Mouse (Mus musculus) left cerebral cortex, postnatal 25 days (tissue): ENCODE measurements at regions not wholly inside any gene's neighbourhood (a gene's known extent, or its start where the extent isn't known, plus 50 kb on each side); places are given as distances from the start of the nearest gene placed in this dataset.
A peak's percentile ranks its signal among the peaks of the same experiment; 100 is the strongest.

Experiments used
- DNase-seq, 2 experiments: peaks; one replicate each; pipeline ENCODE4 v3.0.0; 2022; ENCODE audit warnings: low spot score in 2 of 2, mixed read lengths in 1 of 2
- intact Hi-C: fragments of 180-260 bp; cut with DNase I; formaldehyde crosslinking; loops from one replicate; pipeline ENCODE4 v1.15.1; 2025

GRCm38 (mm10) chr12:7636417-7637175 lies 340.9 kb upstream of the Apob start:
- no peak for DNase-seq
- intact Hi-C loops = no loop called here

- intact Hi-C loops = no loop called here
- DNase-seq = no peak
Measured at GRCm38 (mm10) chr12:7637629-7638028, 339.8 kb upstream of the Apob start.

GRCm38 (mm10) chr12:7650851-7651250 lies 326.6 kb upstream of the Apob start:
- peak in 1 of 2 experiments; percentile 31 for DNase-seq
- intact Hi-C loops = no loop called here

- intact Hi-C loops = loop anchor here (5.0 kb wide), 1 partner anchor 115 kb away; no protein-coding TSS in a partner anchor
- peak in 1 of 2 experiments; percentile 7 for DNase-seq
Measured at GRCm38 (mm10) chr12:7662027-7662426, 315.4 kb upstream of the Apob start.

- DNase-seq = no peak
- intact Hi-C loops = no loop called here
Measured at GRCm38 (mm10) chr12:7670114-7670513, 307.3 kb upstream of the Apob start.

- DNase-seq = no peak
- intact Hi-C loops = no loop called here
Measured at GRCm38 (mm10) chr12:7670561-7670960, 306.9 kb upstream of the Apob start.

- intact Hi-C loops = no loop called here
- no peak for DNase-seq
Measured at GRCm38 (mm10) chr12:7691996-7692395, 285.5 kb upstream of the Apob start.

- DNase-seq = no peak
- intact Hi-C loops = no loop called here
Measured at GRCm38 (mm10) chr12:7698324-7698944, 279.0 kb upstream of the Apob start.

GRCm38 (mm10) chr12:7709102-7709501 lies 268.3 kb upstream of the Apob start:
- intact Hi-C loops = no loop called here
- no peak for DNase-seq

- no peak for DNase-seq
- intact Hi-C loops = no loop called here
Measured at GRCm38 (mm10) chr12:7709872-7710271, 267.6 kb upstream of the Apob start.

GRCm38 (mm10) chr12:7715091-7715490 lies 262.4 kb upstream of the Apob start:
- intact Hi-C loops = no loop called here
- peak in 1 of 2 experiments; percentile 21 for DNase-seq

- DNase-seq = peak in 1 of 2 experiments; percentile 27
- intact Hi-C loops = no loop called here
Measured at GRCm38 (mm10) chr12:7718556-7718955, 258.9 kb upstream of the Apob start.

- intact Hi-C loops = no loop called here
- no peak for DNase-seq
Measured at GRCm38 (mm10) chr12:7719080-7719479, 258.4 kb upstream of the Apob start.

- intact Hi-C loops = no loop called here
- DNase-seq = no peak
Measured at GRCm38 (mm10) chr12:7724992-7725391, 252.5 kb upstream of the Apob start.

GRCm38 (mm10) chr12:7738020-7738419 lies 239.4 kb upstream of the Apob start:
- DNase-seq = peak in 1 of 2 experiments; percentile 72
- intact Hi-C loops = no loop called here

- no peak for DNase-seq
- intact Hi-C loops = no loop called here
Measured at GRCm38 (mm10) chr12:7738629-7739351, 238.7 kb upstream of the Apob start.

GRCm38 (mm10) chr12:7739352-7739994 lies 238.0 kb upstream of the Apob start:
- intact Hi-C loops = no loop called here
- no peak for DNase-seq

GRCm38 (mm10) chr12:7746708-7747107 lies 230.7 kb upstream of the Apob start:
- no peak for DNase-seq
- intact Hi-C loops = no loop called here

- intact Hi-C loops = no loop called here
- no peak for DNase-seq
Measured at GRCm38 (mm10) chr12:7749319-7750238, 227.9 kb upstream of the Apob start.
